Mouse (Mus musculus): ENCODE data around the gene Sox1.

The Sox1 gene

DNA sequence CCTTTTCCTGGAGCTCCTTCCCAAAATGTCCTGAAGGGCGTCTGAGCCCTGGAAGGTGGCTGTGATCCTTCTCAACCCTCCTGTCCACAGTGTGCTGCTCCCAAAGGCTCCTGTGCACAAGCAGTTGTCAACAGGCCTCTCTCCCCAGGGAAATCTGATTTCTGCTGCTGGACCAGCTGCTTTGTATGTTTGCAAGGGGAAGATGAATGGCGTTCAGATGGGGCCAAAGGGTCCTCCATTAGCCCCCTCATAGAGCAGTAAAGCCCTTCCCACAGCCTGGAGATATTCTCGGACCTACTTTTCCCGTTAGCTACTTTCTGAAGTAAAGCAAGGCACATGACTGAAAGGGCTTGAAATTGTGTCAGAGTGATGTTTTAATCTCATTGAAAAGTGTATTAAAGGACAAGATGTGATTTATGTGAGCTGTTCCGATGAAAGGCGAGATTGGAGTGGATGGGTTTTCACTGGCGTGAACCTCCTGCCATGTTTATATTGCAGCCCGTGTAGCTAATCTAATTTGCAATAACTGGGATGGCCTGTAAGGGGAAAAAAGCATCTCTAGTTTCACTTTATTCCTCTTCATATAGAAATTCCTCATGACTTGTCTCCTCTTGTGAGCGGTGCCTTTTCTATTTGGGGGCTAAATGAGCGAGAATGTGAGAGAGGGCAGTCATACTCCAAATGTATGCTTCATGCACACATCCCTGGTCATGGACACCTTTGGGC lies 6.5 kb upstream of the Sox1 start:
- no peak for DNase-seq (ENCODE audit: extremely low read depth, low read depth, low spot score)

GRCm38 (mm10) chr8:12389116-12389471 lies 6.0 kb upstream of the Sox1 start:
- no peak for DNase-seq (ENCODE audit: extremely low read depth, low read depth, low spot score)

DNA sequence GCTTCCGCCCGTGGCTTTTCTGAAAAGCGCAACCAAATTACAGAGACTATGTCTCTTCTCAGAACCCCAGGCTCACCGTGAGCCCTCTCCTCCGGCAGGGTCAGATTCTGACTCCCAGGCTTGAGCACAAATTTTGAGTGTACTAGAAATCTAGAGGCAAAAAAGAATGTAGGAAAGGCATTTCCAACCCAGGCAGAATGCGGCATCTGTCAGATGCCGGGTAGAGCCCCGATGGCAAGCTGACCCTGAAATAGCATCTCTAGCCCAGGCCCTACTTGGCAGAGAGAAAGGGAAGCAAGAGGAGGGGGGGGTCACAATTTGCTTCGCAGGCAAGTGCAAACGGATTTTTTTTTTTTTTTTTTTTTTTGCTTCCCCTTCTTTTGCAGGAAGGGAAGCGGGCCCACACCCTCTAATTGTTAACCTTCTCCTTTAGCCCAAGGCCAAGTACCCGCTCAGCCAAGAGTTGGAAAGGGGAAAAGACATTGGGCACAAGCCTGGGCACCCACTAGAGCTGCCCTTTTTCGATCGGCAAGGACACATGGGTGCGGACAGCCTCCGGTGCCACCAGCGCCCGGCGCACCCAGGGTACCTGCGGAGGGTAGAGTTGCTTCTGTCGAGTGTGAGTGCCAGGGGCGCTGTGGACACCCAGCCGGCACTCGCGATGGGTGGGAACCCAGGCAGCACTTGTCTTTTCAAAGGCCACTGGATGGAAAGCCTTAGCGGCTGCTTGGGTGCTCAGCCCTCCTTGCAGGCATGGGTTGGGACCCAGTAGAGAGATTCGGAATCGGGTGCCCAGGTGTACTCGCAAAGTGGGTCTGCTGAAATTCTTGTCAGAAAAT lies 5.1 kb upstream of the Sox1 start:
- DNase-seq (ENCODE audit: extremely low read depth, low read depth, low spot score): no peak

DNA sequence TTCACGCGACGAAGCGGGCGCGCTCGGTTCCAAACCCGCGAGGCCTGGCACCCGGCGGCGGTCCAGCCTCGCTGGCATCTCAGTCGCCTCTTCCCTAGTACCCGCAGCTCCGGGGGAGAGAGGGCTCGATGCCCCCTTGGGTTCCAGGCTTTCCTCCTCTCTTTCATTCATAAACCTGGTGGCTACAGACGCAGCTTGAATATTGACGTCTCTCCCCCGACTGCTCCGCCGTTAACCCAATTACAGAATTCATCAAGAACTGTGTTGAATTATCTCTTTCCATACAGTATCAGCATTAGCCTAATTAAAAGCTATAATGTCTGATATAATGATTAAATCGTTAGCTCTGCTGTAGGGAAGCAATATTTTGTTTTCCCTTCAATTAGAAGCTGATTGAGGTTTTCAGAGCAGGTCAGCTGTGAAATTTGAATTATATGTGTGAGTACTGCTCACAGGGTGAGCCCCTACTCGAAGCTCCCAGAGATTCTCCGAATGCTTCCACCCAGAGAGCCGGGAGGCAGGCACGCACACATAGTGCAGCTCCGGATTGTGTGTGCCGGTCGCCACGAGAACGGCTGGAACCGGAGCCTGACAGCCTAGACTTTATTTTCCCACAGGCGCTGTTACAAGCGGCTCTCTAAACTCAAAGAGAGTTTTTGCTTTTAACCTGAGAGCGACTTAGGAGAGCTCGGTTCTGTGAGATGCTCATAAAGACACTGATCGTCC lies 4.3 kb upstream of the Sox1 start:
- DNase-seq (ENCODE audit: extremely low read depth, low read depth, low spot score): no peak

DNA sequence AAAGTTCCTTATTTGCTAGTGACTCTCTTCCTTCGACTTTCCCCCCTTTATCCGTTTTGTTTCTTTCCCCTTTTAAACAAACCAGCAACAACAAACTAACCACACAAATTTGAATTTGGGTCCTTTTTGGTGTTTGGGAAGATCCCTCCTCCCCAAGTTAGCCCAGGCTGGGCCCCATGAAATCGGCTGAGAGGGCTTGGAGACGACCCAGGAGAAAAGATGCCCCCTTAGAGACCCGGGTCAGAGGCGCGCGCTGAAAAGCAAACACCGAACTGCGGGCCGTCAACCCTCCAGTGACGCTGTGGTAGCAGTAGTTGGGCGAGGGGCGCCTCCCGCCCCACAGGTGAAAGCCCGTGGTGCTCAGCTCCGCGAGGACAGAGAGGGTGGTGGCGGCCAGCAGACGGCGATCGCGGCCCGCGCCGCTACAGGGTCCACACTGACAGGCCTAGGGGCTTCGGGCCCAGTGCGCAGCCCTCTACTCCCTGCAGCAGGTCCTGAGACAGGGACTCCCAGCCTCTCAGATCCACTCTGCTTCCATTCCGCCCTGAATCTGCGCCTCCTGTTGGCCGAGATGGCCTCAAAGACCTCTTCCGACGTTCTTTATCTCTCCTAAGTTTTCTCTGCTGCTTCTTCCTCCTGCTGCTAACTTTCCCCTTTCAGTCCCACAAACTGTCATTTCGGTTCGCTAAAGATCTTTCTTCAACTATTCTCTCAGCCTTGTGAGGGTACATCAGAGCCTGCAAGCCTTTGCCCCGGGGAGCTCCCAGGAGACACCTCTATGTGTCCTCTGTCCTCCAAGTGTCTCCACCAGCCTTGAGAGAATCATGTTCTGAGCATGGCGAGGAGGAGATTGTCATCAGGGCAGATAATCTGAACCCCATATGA lies 3.5 kb upstream of the Sox1 start:
- no peak for DNase-seq (ENCODE audit: extremely low read depth, low read depth, low spot score)

DNA sequence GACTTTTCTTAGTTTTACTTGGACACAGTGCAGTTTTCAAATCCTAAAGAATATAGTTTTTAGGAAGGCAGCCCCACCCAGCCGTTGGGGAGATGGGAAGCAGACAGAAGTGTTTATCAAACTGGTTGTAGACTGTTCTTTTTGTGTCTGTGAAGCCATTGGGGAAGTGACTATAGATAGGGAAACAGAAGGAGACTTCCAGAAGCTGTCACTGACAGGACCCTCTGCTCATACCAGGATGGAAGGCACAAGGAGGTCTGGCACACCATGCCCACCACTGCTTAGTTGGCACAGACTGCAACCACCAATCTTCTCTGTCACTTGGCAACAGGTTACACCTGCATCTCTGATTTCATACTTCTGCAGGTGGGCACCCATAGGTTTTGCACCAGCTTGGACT lies 2.3 kb upstream of the Sox1 start:
- no peak for DNase-seq (ENCODE audit: extremely low read depth, low read depth, low spot score)

DNA sequence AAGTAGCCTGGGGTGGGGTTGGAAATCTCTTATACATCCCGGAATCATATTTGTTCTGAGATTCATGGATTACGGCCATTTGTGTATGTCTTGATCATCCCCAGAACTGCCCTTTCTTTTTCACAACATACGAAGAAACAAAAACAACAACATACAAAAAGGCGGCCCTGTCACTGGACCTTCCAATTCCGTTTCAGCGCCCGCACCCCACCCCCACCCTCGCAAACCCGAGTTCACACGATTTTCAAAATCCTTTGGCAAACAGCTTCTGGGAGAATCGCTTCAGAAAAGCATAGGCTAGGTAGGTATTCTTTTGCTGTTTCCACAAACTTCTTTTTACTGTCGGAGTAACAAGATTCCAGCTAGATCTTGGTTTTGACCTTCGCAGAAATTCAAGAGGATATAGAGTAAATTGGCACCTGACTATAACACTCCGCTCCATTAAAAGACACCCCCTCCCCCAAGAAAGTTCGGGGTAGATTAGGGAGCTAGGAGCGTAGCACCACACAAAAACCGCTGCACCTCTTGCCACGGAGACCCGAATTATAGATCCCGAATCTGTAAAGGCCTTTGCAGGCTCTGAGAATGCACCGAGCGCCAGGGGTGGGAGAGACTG lies 602 bp upstream of the Sox1 start:
- DNase-seq (ENCODE audit: extremely low read depth, low read depth, low spot score): no peak

GRCm38 (mm10) chr8:12396501-12397345 lies 1.6 kb downstream of the Sox1 start:
- no peak for DNase-seq (ENCODE audit: extremely low read depth, low read depth, low spot score)

GRCm38 (mm10) chr8:12397346-12397925 lies 2.3 kb downstream of the Sox1 start:
- no peak for DNase-seq (ENCODE audit: extremely low read depth, low read depth, low spot score)

- DNase-seq (ENCODE audit: extremely low read depth, low read depth, low spot score): no peak
Measured at GRCm38 (mm10) chr8:12398011-12398945, 3.2 kb downstream of the Sox1 start.

GRCm38 (mm10) chr8:12399421-12400205 lies 4.5 kb downstream of the Sox1 start:
- no peak for DNase-seq (ENCODE audit: extremely low read depth, low read depth, low spot score)

GRCm38 (mm10) chr8:12400611-12401390 lies 5.7 kb downstream of the Sox1 start:
- no peak for DNase-seq (ENCODE audit: extremely low read depth, low read depth, low spot score)

GRCm38 (mm10) chr8:12401391-12402270 lies 6.5 kb downstream of the Sox1 start:
- DNase-seq (ENCODE audit: extremely low read depth, low read depth, low spot score): no peak

DNA sequence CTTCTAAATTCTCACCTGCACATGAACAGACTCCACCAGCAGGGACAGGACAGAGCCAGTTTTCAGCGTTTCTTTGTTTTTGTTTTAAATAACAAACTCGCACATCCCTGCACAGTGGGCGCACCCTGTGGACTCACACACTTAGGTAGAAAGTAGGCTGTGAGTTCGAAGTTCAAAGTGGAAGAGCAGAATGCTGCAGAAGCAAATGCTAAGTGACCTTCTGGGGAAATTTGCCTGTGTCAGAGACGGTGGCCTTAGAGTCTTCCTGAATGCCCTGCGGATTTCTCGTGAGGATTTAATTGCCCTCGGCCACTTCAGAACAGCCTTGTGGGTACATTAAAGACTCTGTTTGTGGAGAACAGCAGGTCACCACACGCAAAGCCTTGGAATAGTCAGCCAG lies 7.6 kb downstream of the Sox1 start:
- no peak for DNase-seq (ENCODE audit: extremely low read depth, low read depth, low spot score)

- DNase-seq (ENCODE audit: extremely low read depth, low read depth, low spot score): no peak
Measured at GRCm38 (mm10) chr8:12408020-12408419, 12.9 kb downstream of the Sox1 start.

- DNase-seq (ENCODE audit: extremely low read depth, low read depth, low spot score): no peak
Measured at GRCm38 (mm10) chr8:12409976-12410375, 14.9 kb downstream of the Sox1 start.

Data from fat pad, adult 2 months (tissue).